Mouse (Mus musculus) Muller cell, postnatal 12 days (primary cell): Measurements from ENCODE around the gene Fam222b.
"Not testable (repeated sequence)": the region's sequence is repeated elsewhere in the genome, so short reads cannot be mapped to it uniquely, and the experiment has no call there.

Experiments
- DNase-seq: peaks from one replicate; pipeline ENCODE4 v3.0.0-alpha.2; 2015; ENCODE audit errors: inconsistent ontology term

The Fam222b gene

GRCm38 (mm10) chr11:78087756-78088281 is 6.6 kb upstream of the Fam222b start:
- no peak for DNase-seq

GRCm38 (mm10) chr11:78094137-78094503 is 340 bp upstream of the Fam222b start:
- no peak for DNase-seq

GRCm38 (mm10) chr11:78095144-78095516 is 670 bp downstream of the Fam222b start:
- DNase-seq = no peak

- no peak for DNase-seq
Measured at GRCm38 (mm10) chr11:78097077-78097476, 2.6 kb downstream of the Fam222b start.

DNA sequence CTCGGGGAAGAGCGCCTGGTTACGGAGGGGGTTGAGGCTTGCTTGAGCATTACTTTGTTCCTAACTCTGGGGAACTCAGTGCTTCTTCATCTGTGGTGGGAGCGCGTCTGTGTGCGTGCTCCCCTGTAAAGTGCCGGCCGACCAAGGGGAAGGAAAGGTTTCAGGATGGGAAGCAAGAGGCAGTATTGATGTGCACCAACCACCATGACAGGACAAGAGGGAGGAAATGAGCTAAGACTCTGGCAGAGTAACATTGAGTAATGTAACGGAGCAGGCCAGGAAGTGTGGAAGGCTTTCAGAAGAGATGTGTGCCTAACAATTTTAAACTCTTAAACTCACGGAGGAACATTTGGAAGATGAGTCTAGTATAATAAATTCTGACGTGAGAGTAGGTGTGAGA is 6.3 kb downstream of the Fam222b start:
- DNase-seq = no peak

DNA sequence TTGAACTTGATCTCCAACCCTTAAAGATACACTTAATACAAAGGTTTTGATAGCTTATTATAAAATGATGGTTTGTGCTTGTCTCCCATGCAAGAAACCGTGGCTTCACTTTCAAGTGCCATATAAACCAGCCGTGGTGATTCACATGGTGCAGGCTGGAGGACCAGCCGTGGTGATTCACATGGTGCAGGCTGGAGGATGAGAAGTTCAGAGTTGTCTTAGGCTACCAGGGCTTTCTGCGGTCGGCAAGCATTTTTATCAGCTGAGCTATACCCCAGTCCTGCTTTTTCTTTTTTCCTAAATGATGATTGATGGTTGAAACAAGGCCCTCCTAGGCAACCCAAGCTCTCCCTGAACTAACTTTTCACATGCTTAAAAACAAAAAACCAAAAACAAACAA is 7.7 kb downstream of the Fam222b start:
- no peak for DNase-seq

DNA sequence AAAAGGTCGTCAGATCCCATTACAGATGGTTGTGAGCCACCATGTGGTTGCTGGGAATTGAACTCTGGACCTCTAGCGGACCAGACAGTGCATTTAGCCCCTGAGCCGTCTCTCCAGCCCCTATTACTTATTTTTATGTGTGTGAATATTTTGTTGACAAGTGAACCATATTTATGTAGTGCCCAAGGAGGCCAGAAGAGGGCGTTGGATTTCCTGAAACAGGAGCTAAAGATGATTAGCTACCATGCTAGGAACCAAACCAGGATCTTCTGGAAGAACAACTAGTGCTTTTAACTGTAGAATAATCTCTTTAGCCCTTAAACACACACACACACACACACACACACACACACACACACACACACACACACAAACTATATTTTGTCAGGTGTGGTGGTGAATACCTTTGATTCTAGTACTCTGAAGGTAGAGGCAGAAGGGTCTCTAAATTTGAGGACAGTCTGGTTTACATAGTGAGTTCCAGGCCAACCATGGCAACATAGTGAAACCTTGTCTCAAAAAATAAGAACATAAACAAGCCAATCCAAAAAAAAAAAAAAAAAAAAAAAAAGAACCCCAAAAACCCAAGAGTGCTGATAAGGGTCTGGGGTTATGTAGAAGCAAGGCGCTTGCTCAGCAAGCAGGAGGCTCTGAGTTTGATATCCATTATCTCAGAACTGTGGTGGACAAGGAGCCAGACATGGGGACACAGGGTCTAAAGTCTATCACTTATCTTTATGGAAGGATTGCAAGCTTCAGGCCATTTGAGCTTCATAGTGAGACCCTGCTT is 8.7 kb downstream of the Fam222b start:
- DNase-seq = no peak

GRCm38 (mm10) chr11:78104501-78104900 is 10.0 kb downstream of the Fam222b start:
- DNase-seq = no peak

GRCm38 (mm10) chr11:78113616-78114015 is 19.2 kb downstream of the Fam222b start:
- no peak for DNase-seq

- no peak for DNase-seq
Measured at GRCm38 (mm10) chr11:78114676-78115366, 20.4 kb downstream of the Fam222b start.

DNA sequence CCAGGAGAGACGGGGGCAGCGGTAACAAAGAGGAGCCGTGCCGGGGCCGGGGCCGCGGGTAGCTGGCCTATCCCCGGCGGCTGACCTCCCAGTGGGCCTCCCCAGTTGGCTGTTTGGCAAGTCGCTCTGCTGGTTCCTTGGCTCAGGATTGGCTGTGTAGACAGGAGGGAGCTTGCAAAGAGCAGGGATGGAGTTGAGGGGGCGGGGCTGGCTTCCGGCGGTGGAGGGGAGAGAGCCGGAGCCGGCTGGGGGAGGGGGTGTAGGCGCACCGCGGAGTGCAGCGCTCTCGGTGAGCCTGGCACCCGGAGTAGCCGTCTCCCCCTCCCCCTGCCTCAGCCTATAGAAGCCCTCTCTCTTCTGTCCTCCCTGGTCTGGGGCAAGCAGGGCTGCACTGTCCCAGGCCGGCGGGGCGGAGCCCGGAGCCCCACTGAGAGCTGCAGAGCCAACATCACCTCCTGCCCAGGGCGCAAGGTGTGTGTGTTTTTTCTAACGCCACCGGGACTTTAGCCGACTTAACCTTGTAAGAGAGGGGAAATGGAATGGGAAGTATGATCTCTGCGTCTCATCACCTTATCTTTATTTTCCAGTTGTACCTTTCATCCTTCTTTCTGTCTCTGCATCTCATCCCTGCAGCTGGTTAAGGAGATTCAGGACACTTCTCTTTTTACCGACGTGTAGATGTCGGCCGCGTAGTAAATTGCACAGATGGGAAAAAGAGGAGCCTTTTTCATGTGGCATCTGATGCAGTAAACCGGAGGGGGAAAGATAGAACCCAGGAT is 21.1 kb downstream of the Fam222b start:
- DNase-seq = peak; percentile 98

DNA sequence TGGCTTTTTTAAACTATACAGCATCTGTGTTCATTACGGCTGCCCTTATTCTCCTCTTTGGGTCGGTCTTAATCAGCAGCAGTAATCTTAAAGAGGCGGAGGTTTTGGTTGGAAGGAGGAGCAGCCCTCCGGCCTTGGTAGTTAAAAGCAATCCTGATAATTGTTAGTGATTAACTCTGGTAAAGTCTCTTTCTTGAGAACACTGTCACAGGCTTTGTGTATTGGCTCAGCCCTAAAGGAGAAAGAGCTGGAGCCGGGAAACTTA is 21.6 kb downstream of the Fam222b start:
- no peak for DNase-seq

- DNase-seq = no peak
Measured at GRCm38 (mm10) chr11:78118467-78118866, 24.0 kb downstream of the Fam222b start.

- DNase-seq = no peak
Measured at GRCm38 (mm10) chr11:78119898-78120297, 25.4 kb downstream of the Fam222b start.

DNA sequence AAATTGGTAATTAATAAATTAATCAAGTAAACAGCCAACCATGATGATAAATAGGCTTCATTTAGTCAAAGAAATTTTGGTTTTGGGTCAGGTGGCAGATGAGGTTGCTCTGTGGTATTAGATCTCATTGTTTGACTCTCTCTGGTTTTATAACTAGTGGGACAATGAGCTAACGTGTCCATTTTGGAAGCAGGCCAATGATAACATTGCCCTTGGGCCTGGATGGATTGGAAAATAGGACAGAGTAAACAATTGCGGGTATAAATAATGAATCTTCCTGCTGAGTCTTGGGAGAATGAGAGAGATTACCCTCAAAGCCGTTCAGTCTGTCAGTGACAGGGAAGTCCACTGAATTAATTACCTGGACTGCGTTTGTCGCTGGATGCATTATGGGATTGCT is 26.7 kb downstream of the Fam222b start:
- peak; percentile 95 for DNase-seq

- no peak for DNase-seq
Measured at GRCm38 (mm10) chr11:78122815-78123214, 28.4 kb downstream of the Fam222b start.

GRCm38 (mm10) chr11:78123782-78124181 is 29.3 kb downstream of the Fam222b start:
- DNase-seq = no peak

- no peak for DNase-seq
Measured at GRCm38 (mm10) chr11:78125691-78126090, 31.2 kb downstream of the Fam222b start.

- DNase-seq = no peak
Measured at GRCm38 (mm10) chr11:78126739-78127138, 32.3 kb downstream of the Fam222b start.

- peak; percentile 69 for DNase-seq
Measured at GRCm38 (mm10) chr11:78129458-78129857, 35.0 kb downstream of the Fam222b start.

DNA sequence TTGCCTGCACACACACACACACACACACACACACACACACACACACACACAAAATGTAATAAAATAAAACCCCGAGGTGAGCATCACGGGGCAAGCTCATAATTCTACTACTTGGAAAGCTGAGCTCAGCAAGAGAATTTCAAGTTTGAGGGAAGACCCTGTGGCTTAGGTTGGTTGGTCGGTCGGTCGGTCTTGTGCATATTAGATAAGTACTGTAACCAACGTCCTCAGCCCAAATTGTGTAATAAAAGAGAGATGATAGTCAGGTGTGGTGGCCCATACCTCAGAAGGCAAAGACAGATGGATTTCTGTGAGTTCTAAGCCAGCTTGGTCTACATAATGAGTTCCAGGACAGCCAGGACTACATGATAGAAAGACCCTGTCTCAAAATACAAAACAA is 39.5 kb downstream of the Fam222b start:
- no peak for DNase-seq

DNA sequence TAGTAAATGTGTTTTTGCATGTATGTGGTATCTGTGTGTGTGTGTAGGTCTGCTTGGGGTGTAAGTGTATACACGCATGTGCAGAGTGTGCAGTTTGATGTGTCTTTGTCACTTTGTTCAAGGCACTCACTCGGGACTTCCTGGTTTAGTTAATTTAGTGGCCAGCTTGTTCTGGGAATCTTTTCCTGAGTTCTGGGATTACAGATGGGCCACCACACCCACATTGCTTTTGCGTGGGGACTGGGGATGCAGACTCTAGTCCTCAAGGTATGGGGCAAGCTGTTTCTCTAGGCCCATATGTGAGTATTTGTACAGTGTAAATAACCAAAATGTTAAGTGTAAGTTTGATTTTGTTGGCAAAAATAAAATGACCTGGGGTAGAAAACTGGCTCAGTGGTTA is 39.9 kb downstream of the Fam222b start:
- DNase-seq = no peak

DNA sequence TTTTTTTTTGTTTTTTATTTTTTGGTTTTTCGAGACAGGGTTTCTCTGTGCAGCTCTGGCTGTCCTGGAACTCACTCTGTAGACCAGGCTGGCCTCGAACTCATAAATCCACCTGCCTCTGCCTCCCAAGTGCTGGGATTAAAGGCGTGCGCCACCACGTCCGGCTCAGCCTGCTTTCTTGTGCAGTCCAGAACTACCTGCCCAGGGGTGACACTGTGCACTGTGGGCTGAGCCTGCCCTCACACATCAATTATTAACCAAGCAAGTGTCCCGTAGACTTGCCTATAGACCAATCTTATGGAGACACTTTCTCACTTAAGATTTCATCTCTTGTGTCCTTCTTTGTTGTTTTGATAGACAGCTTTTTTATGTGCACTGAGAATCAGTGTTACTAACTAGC is 40.9 kb downstream of the Fam222b start:
- not testable (repeated sequence) for DNase-seq
